Mouse (Mus musculus): ENCODE results near the gene Tes3-ps. TPM values are rescaled to one million over a fixed set of nuclear protein-coding genes. Genes with fewer than 3 reads are reported as not detected.

Gene Tes3-ps
- polyA plus RNA-seq, 1 experiment from 2014 or later = 1.2 TPM

GRCm38 (mm10) chr13:49518761-49519160 lies 25.6 kb downstream of the Tes3-ps start:
- Histone ChIP-seq H3K36me3 (no peaks in the 10 kb centered on the region), H3K4me1 (peaks cover 15% of the 10 kb centered on the region), H3K27ac (no peak overlapping the region), H3K27me3 (replicated peaks) (no peaks in the 10 kb centered on the region), H3K4me2 (no peak overlapping the region), H3K4me3 (no peak overlapping the region), H3K9ac (no peak overlapping the region), H3K9me3 (replicated peaks) (no peaks in the 10 kb centered on the region)
- no peak for ATAC-seq
- 44% methylated on average over 2 of the region's 2 CpGs for WGBS (ENCODE audit: insufficient replicate concordance)

GRCm38 (mm10) chr13:49526235-49526634 lies 33.1 kb downstream of the Tes3-ps start:
- Histone ChIP-seq H3K9me3 (replicated peaks) (no peaks in the 10 kb centered on the region), H3K4me1 (no peaks in the 10 kb centered on the region), H3K4me3 (no peak overlapping the region), H3K4me2 (no peak overlapping the region), H3K27ac (no peak overlapping the region), H3K27me3 (replicated peaks) (no peaks in the 10 kb centered on the region), H3K36me3 (no peaks in the 10 kb centered on the region), H3K9ac (no peak overlapping the region)
- 83% methylated on average over 2 of the region's 2 CpGs for WGBS (ENCODE audit: insufficient replicate concordance)
- no peak for ATAC-seq

- Histone ChIP-seq H3K36me3 (no peaks in the 10 kb centered on the region), H3K9ac (no peak overlapping the region), H3K4me2 (no peak overlapping the region), H3K9me3 (replicated peaks) (no peaks in the 10 kb centered on the region), H3K4me1 (no peaks in the 10 kb centered on the region), H3K27me3 (replicated peaks) (no peaks in the 10 kb centered on the region), H3K4me3 (no peak overlapping the region), H3K27ac (no peak overlapping the region)
- WGBS (ENCODE audit: insufficient replicate concordance) = 87% methylated on average over 4 of the region's 4 CpGs
- no peak for ATAC-seq
These were observed 37.5 kb downstream of the Tes3-ps start for GRCm38 (mm10) chr13:49530636-49531035.

- 75% methylated on average over 1 of the region's 1 CpGs for WGBS (ENCODE audit: insufficient replicate concordance)
- Histone ChIP-seq H3K27ac (no peak overlapping the region), H3K4me1 (no peaks in the 10 kb centered on the region), H3K36me3 (no peaks in the 10 kb centered on the region), H3K4me2 (no peak overlapping the region), H3K9ac (no peak overlapping the region), H3K4me3 (no peak overlapping the region), H3K27me3 (replicated peaks) (no peaks in the 10 kb centered on the region), H3K9me3 (replicated peaks) (no peaks in the 10 kb centered on the region)
- ATAC-seq = no peak
These were observed 43.8 kb downstream of the Tes3-ps start for GRCm38 (mm10) chr13:49536946-49537345.

GRCm38 (mm10) chr13:49538693-49539092 lies 45.6 kb downstream of the Tes3-ps start:
- no peak overlapping the region for H3K27ac ChIP-seq
- no peak overlapping the region for H3K9ac ChIP-seq
- H3K4me1 ChIP-seq = no peaks in the 10 kb centered on the region
- no peak overlapping the region for H3K4me3 ChIP-seq
- no peaks in the 10 kb centered on the region for H3K9me3 ChIP-seq (replicated peaks)
- no peaks in the 10 kb centered on the region for H3K36me3 ChIP-seq
- no peak for ATAC-seq
- 70% methylated on average over 1 of the region's 1 CpGs for WGBS (ENCODE audit: insufficient replicate concordance)
- H3K27me3 ChIP-seq (replicated peaks) = no peaks in the 10 kb centered on the region
- H3K4me2 ChIP-seq = no peak overlapping the region

GRCm38 (mm10) chr13:49544279-49544678 lies 51.2 kb downstream of the Tes3-ps start, which contains the start of gene Aspn:
Aspn (plus strand) TSS chr13:49544443.
- no peaks in the 10 kb centered on the region for H3K9me3 ChIP-seq (replicated peaks)
- WGBS (ENCODE audit: insufficient replicate concordance) = 80% methylated on average over 3 of the region's 3 CpGs

GRCm38 (mm10) chr13:49545646-49546045 lies 52.5 kb downstream of the Tes3-ps start:
- H3K27me3 ChIP-seq (replicated peaks) = no peaks in the 10 kb centered on the region
- no peaks in the 10 kb centered on the region for H3K9me3 ChIP-seq (replicated peaks)
- no peak overlapping the region for H3K4me2 ChIP-seq
- 63% methylated on average over 3 of the region's 3 CpGs for WGBS (ENCODE audit: insufficient replicate concordance)
- no peak for ATAC-seq
- H3K4me1 ChIP-seq = no peaks in the 10 kb centered on the region
- no peaks in the 10 kb centered on the region for H3K36me3 ChIP-seq
- no peak overlapping the region for H3K4me3 ChIP-seq
- no peak overlapping the region for H3K27ac ChIP-seq
- H3K9ac ChIP-seq = no peak overlapping the region

More at GRCm38 (mm10) chr13:49544279-49544678, 51.2 kb downstream of the Tes3-ps start, which contains the start of gene Aspn:
- H3K27ac ChIP-seq = no peak within 1 kb of the TSS
- H3K4me2 ChIP-seq = no peak within 1 kb of the TSS
- ATAC-seq = no peak
- H3K9ac ChIP-seq = no peak within 1 kb of the TSS
- no peak within 1 kb of the TSS for H3K4me3 ChIP-seq
- H3K36me3 ChIP-seq = no peaks in the 10 kb centered on the region
- no peaks in the 10 kb centered on the region for H3K4me1 ChIP-seq
- H3K27me3 ChIP-seq (replicated peaks) = no peaks in the 10 kb centered on the region

Other genes starting within 250 kb of the Tes3-ps start
- 2.4 and 2.5 TPM in 2 replicates for gene Susd3, start 244.6 kb upstream of the Tes3-ps start, polyA plus RNA-seq (2016; fragmentation: Nextera tagmentation; extraction: Ambion mirVana)
- 0.32 and 0.49 TPM in 2 replicates for gene Fgd3, start 173.0 kb upstream of the Tes3-ps start, polyA plus RNA-seq (2016; fragmentation: Nextera tagmentation; extraction: Ambion mirVana)
- 14.7 and 15.2 TPM in 2 replicates for gene Bicd2, start 151.7 kb upstream of the Tes3-ps start, polyA plus RNA-seq (2016; fragmentation: Nextera tagmentation; extraction: Ambion mirVana)
- gene Ippk, start 72.1 kb upstream of the Tes3-ps start, polyA plus RNA-seq (2016; fragmentation: Nextera tagmentation; extraction: Ambion mirVana) = 13.6 and 13.9 TPM in 2 replicates
- gene Ecm2, start 11.5 kb downstream of the Tes3-ps start, polyA plus RNA-seq (2016; fragmentation: Nextera tagmentation; extraction: Ambion mirVana) = 0.28 and 0.33 TPM in 2 replicates
- 0.26 and 0.39 TPM in 2 replicates for gene Aspn, start 51.1 kb downstream of the Tes3-ps start, polyA plus RNA-seq (2016; fragmentation: Nextera tagmentation; extraction: Ambion mirVana)
- 0.83 and 1.0 TPM in 2 replicates for gene Omd, start 89.1 kb downstream of the Tes3-ps start, polyA plus RNA-seq (2016; fragmentation: Nextera tagmentation; extraction: Ambion mirVana)
- 2.0 and 2.7 TPM in 2 replicates for gene Ogn, start 114.7 kb downstream of the Tes3-ps start, polyA plus RNA-seq (2016; fragmentation: Nextera tagmentation; extraction: Ambion mirVana)
- 30.2 and 33.4 TPM in 2 replicates for gene Cenpp, start 159.5 kb downstream of the Tes3-ps start, polyA plus RNA-seq (2016; fragmentation: Nextera tagmentation; extraction: Ambion mirVana)
- gene Nol8, start 159.8 kb downstream of the Tes3-ps start, polyA plus RNA-seq (2016; fragmentation: Nextera tagmentation; extraction: Ambion mirVana) = 19.0 and 19.7 TPM in 2 replicates
- gene Iars, start 188.8 kb downstream of the Tes3-ps start, polyA plus RNA-seq (2016; fragmentation: Nextera tagmentation; extraction: Ambion mirVana) = 94.1 and 94.9 TPM in 2 replicates